Mouse (Mus musculus) cerebellum, adult 2 months (tissue): ENCODE data around the gene Mypop.

Experiments used
- CTCF ChIP-seq: fragments of 200-500 bp; IDR thresholded peaks from 2 replicates; pipeline ENCODE4 v1.5.1; 2011; ENCODE audit warnings: low read depth, mild to moderate bottlenecking, control low read depth, low read length, moderate library complexity, borderline replicate concordance; ENCODE audit not compliant: insufficient read depth
- POLR2A ChIP-seq: fragments of 200-500 bp; IDR thresholded peaks from 2 replicates; pipeline ENCODE4 v1.6.1; 2011; ENCODE audit warnings: low read length, control low read depth, borderline replicate concordance; ENCODE audit not compliant: insufficient read depth

DNA sequence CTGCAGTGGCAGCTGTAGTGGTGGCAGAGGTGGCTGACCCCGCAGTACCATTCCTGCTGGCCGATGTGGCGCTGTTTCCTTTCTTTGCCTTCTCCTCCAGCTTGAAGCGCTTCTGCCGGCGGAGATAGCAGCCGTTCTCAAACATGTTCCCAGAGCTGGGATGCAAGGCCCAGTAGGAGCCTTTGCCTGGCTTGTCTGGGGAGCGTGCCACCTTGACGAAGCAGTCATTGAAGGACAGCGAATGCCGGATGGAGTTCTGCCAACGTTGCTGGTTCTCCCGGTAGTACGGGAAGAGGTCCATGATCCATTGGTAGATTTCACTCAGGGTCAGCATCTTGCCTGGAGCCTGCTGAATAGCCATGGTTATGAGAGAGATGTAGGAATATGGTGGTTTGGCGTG is 23.4 kb downstream of the Mypop start:
- TF ChIP-seq CTCF = no peak
- no peak for TF ChIP-seq POLR2A
